Mouse (Mus musculus) forebrain, embryonic 14.5 days (tissue): Measurements from ENCODE around the gene Akain1. TPM values are rescaled to one million over a fixed set of nuclear protein-coding genes. Genes with fewer than 3 reads are reported as not detected.

ENCODE experiments used
- ATAC-seq: fragments of 200-750 bp; cut with Nextera tagmentation; 2 replicates; pipeline ENCODE4 v1.8.0; 2017; ENCODE audit warnings: mild to moderate bottlenecking, moderate library complexity
- DNase-seq: peaks from one replicate; pipeline ENCODE4 v3.0.0-alpha.2; 2015; ENCODE audit warnings: low spot score
- H3K27ac ChIP-seq: fragments of 300-500 bp; sonication (generic); 2 replicates; pipeline ENCODE4 v1.5.1; 2014; ENCODE audit warnings: low read depth, mild to moderate bottlenecking, control low read depth, low read length, moderate library complexity
- H3K27me3 ChIP-seq: fragments of 300-500 bp; sonication (generic); replicated peaks from 2 replicates; pipeline ENCODE4 v1.6.1; 2014; ENCODE audit warnings: low read length, control low read depth, mixed read lengths; ENCODE audit not compliant: control insufficient read depth, insufficient read depth
- H3K36me3 ChIP-seq: fragments of 300-500 bp; sonication (generic); 2 replicates; pipeline ENCODE4 v1.6.1; 2014; ENCODE audit warnings: low read length, control low read depth; ENCODE audit not compliant: control insufficient read depth, insufficient read depth
- H3K4me1 ChIP-seq: fragments of 300-500 bp; sonication (generic); 2 replicates; pipeline ENCODE4 v1.6.1; 2014; ENCODE audit warnings: antibody characterized with exemption, low read length, control low read depth; ENCODE audit not compliant: control insufficient read depth, insufficient read depth
- H3K4me2 ChIP-seq: fragments of 300-500 bp; sonication (generic); 2 replicates; pipeline ENCODE4 v1.6.1; 2014; ENCODE audit warnings: mild to moderate bottlenecking, control low read depth, low read length
- H3K4me3 ChIP-seq: fragments of 300-500 bp; sonication (generic); 2 replicates; pipeline ENCODE4 v1.5.1; 2014; ENCODE audit warnings: low read depth, low read length, control low read depth
- H3K9ac ChIP-seq: fragments of 300-500 bp; sonication (generic); 2 replicates; pipeline ENCODE4 v1.6.1; 2014; ENCODE audit warnings: mild to moderate bottlenecking, low read length, control low read depth, moderate library complexity
- H3K9me3 ChIP-seq: fragments of 300-500 bp; sonication (generic); replicated peaks from 2 replicates; pipeline ENCODE4 v1.6.1; 2016; ENCODE audit warnings: low read length, control low read depth, mixed read lengths; ENCODE audit not compliant: control insufficient read depth
- WGBS: fragments of 180-500 bp; shearing (Covaris S2); extraction: QIAGEN DNeasy Blood & Tissue Kit; methylation state at CpG from one replicate; pipeline ENCODE4 v1.1.7; 2014; 5-methylcytosine and 5-hydroxymethylcytosine counted together
- polyA plus RNA-seq: library from polyadenylated mRNA; unstranded; fragments of >200 nt; fragmentation: Nextera tagmentation; extraction: Ambion mirVana; gene quantifications from 2 replicates; pipeline ENCODE4 v1.2.1, GENCODE M21; 2014

The Akain1 gene
- polyA plus RNA-seq, 1 experiment from 2014 or later = 0.36 TPM

GRCm38 (mm10) chr17:69472401-69472800 lies 33.3 kb downstream of the Akain1 start:
- DNase-seq = no peak
- Histone ChIP-seq H3K27ac (no peak overlapping the region), H3K36me3 (no peaks in the 10 kb centered on the region), H3K4me1 (no peaks in the 10 kb centered on the region), H3K4me3 (no peak overlapping the region), H3K27me3 (no peaks in the 10 kb centered on the region), H3K9ac (no peak overlapping the region), H3K4me2 (no peak overlapping the region), H3K9me3 (no peaks in the 10 kb centered on the region)
- WGBS = 73% methylated on average over 9 of the region's 9 CpGs
- ATAC-seq = no peak

- ATAC-seq = no peak
- WGBS = 55% methylated on average over 4 of the region's 4 CpGs
- peak; percentile 21 for DNase-seq
- Histone ChIP-seq H3K9ac (no peak overlapping the region), H3K27me3 (no peaks in the 10 kb centered on the region), H3K4me3 (no peak overlapping the region), H3K36me3 (no peaks in the 10 kb centered on the region), H3K4me2 (no peak overlapping the region), H3K27ac (no peak overlapping the region), H3K4me1 (no peaks in the 10 kb centered on the region), H3K9me3 (no peaks in the 10 kb centered on the region)
Measured at GRCm38 (mm10) chr17:69474084-69474483, 35.0 kb downstream of the Akain1 start.

GRCm38 (mm10) chr17:69475423-69475822 lies 36.3 kb downstream of the Akain1 start:
- WGBS = under 1% methylated on average over 19 of the region's 20 CpGs

GRCm38 (mm10) chr17:69477526-69477925 lies 38.4 kb downstream of the Akain1 start:
- 30% methylated on average over 2 of the region's 2 CpGs for WGBS
- no peak overlapping the region for H3K4me2 ChIP-seq
- no peak overlapping the region for H3K9ac ChIP-seq
- no peak for DNase-seq
- H3K9me3 ChIP-seq = no peaks in the 10 kb centered on the region
- no peak overlapping the region for H3K4me3 ChIP-seq
- no peaks in the 10 kb centered on the region for H3K4me1 ChIP-seq
- H3K27me3 ChIP-seq = no peaks in the 10 kb centered on the region
- H3K27ac ChIP-seq = no peak overlapping the region
- H3K36me3 ChIP-seq = no peaks in the 10 kb centered on the region
- ATAC-seq = no peak

More at GRCm38 (mm10) chr17:69475423-69475822, 36.3 kb downstream of the Akain1 start:
- DNase-seq (peak; percentile 56), ATAC-seq (peak; percentile 82)
- no peaks in the 10 kb centered on the region for H3K27me3 ChIP-seq
- peak overlapping the region; percentile 30 for H3K4me3 ChIP-seq
- no peaks in the 10 kb centered on the region for H3K4me1 ChIP-seq
- H3K4me2 ChIP-seq = peak overlapping the region; percentile 50
- peak overlapping the region; percentile 46 for H3K9ac ChIP-seq
- no peak overlapping the region for H3K27ac ChIP-seq
- no peaks in the 10 kb centered on the region for H3K9me3 ChIP-seq
- no peaks in the 10 kb centered on the region for H3K36me3 ChIP-seq

- no peak for DNase-seq
- no peak overlapping the region for H3K27ac ChIP-seq
- H3K27me3 ChIP-seq = no peaks in the 10 kb centered on the region
- no peaks in the 10 kb centered on the region for H3K9me3 ChIP-seq
- H3K4me1 ChIP-seq = no peaks in the 10 kb centered on the region
- no peak for ATAC-seq
- 86% methylated on average over 4 of the region's 4 CpGs for WGBS
- H3K4me2 ChIP-seq = no peak overlapping the region
- no peak overlapping the region for H3K4me3 ChIP-seq
- no peaks in the 10 kb centered on the region for H3K36me3 ChIP-seq
- H3K9ac ChIP-seq = no peak overlapping the region
Measured at GRCm38 (mm10) chr17:69479261-69479660, 40.1 kb downstream of the Akain1 start.

GRCm38 (mm10) chr17:69487116-69487515 lies 48.0 kb downstream of the Akain1 start:
- Histone ChIP-seq H3K36me3 (no peaks in the 10 kb centered on the region), H3K9me3 (no peaks in the 10 kb centered on the region), H3K27ac (no peak overlapping the region), H3K4me2 (no peak overlapping the region), H3K9ac (no peak overlapping the region), H3K27me3 (no peaks in the 10 kb centered on the region), H3K4me3 (no peak overlapping the region), H3K4me1 (no peaks in the 10 kb centered on the region)
- WGBS = 84% methylated on average over 12 of the region's 12 CpGs
- DNase-seq = no peak
- no peak for ATAC-seq

- Histone ChIP-seq H3K9ac (no peak overlapping the region), H3K4me1 (no peaks in the 10 kb centered on the region), H3K9me3 (no peaks in the 10 kb centered on the region), H3K4me2 (no peak overlapping the region), H3K36me3 (no peaks in the 10 kb centered on the region), H3K27ac (no peak overlapping the region), H3K4me3 (no peak overlapping the region), H3K27me3 (no peaks in the 10 kb centered on the region)
- no peak for DNase-seq
- 95% methylated on average over 6 of the region's 6 CpGs for WGBS
- no peak for ATAC-seq
Measured at GRCm38 (mm10) chr17:69487884-69488283, 48.8 kb downstream of the Akain1 start.

GRCm38 (mm10) chr17:69488826-69489225 lies 49.7 kb downstream of the Akain1 start:
- Histone ChIP-seq H3K4me3 (no peak overlapping the region), H3K4me2 (no peak overlapping the region), H3K4me1 (no peaks in the 10 kb centered on the region), H3K9me3 (no peaks in the 10 kb centered on the region), H3K27ac (no peak overlapping the region), H3K27me3 (no peaks in the 10 kb centered on the region), H3K9ac (no peak overlapping the region), H3K36me3 (no peaks in the 10 kb centered on the region)
- 87% methylated on average over 5 of the region's 5 CpGs for WGBS
- ATAC-seq (no peak), DNase-seq (no peak)

- Histone ChIP-seq H3K27ac (no peak overlapping the region), H3K36me3 (no peaks in the 10 kb centered on the region), H3K4me1 (no peaks in the 10 kb centered on the region), H3K4me2 (no peak overlapping the region), H3K27me3 (no peaks in the 10 kb centered on the region), H3K4me3 (no peak overlapping the region), H3K9ac (no peak overlapping the region), H3K9me3 (no peaks in the 10 kb centered on the region)
- DNase-seq (no peak), ATAC-seq (no peak)
- WGBS = 73% methylated on average over 6 of the region's 6 CpGs
Measured at GRCm38 (mm10) chr17:69492368-69492767, 53.2 kb downstream of the Akain1 start.
